Mouse (Mus musculus) embryonic facial prominence, embryonic 12.5 days (tissue): ENCODE measurements around the gene Dact1. TPM values are rescaled to one million over a fixed set of nuclear protein-coding genes. Genes with fewer than 3 reads are reported as not detected.
A peak's percentile ranks its signal among the peaks of the same experiment; 100 is the strongest.

Source experiments
- ATAC-seq: fragments of 200-750 bp; cut with Nextera tagmentation; 2 replicates; pipeline ENCODE4 v1.8.0; 2017; ENCODE audit not compliant: insufficient number of reproducible peaks, insufficient read depth, low FRiP score, low TSS enrichment
- H3K27ac ChIP-seq: fragments of 300-500 bp; sonication (generic); 2 replicates; pipeline ENCODE4 v1.5.1; 2016; ENCODE audit warnings: mild to moderate bottlenecking
- H3K27me3 ChIP-seq: fragments of 300-500 bp; sonication (generic); 2 replicates; pipeline ENCODE4 v1.6.1; 2016; ENCODE audit warnings: mild to moderate bottlenecking, moderate library complexity
- H3K36me3 ChIP-seq: fragments of 300-500 bp; sonication (generic); 2 replicates; pipeline ENCODE4 v1.6.1; 2016; ENCODE audit warnings: mild to moderate bottlenecking
- H3K4me1 ChIP-seq: fragments of 300-500 bp; sonication (generic); 2 replicates; pipeline ENCODE4 v1.6.1; 2016
- H3K4me2 ChIP-seq: fragments of 300-500 bp; sonication (generic); replicated peaks from 2 replicates; pipeline ENCODE4 v1.6.1; 2016; ENCODE audit warnings: mild to moderate bottlenecking, moderate library complexity
- H3K4me3 ChIP-seq: fragments of 300-500 bp; sonication (generic); 2 replicates; pipeline ENCODE4 v1.5.1; 2016; ENCODE audit warnings: mild to moderate bottlenecking
- H3K9ac ChIP-seq: fragments of 300-500 bp; sonication (generic); 2 replicates; pipeline ENCODE4 v1.6.1; 2016; ENCODE audit warnings: mild to moderate bottlenecking, moderate library complexity
- H3K9me3 ChIP-seq: fragments of 300-500 bp; sonication (generic); 2 replicates; pipeline ENCODE4 v1.6.1; 2016; ENCODE audit warnings: mild to moderate bottlenecking, moderate library complexity
- WGBS: fragments of 180-500 bp; shearing (Covaris S2); methylation state at CpG from one replicate; pipeline ENCODE4 v1.1.7; 2016; 5-methylcytosine and 5-hydroxymethylcytosine counted together
- polyA plus RNA-seq: library from polyadenylated mRNA; unstranded; fragments of >200 nt; fragmentation: Nextera tagmentation; extraction: Ambion mirVana; gene quantifications from 2 replicates; pipeline ENCODE4 v1.2.1, GENCODE M21; 2016

The Dact1 gene
- 72.9 and 74.1 TPM in 2 replicates for polyA plus RNA-seq

DNA sequence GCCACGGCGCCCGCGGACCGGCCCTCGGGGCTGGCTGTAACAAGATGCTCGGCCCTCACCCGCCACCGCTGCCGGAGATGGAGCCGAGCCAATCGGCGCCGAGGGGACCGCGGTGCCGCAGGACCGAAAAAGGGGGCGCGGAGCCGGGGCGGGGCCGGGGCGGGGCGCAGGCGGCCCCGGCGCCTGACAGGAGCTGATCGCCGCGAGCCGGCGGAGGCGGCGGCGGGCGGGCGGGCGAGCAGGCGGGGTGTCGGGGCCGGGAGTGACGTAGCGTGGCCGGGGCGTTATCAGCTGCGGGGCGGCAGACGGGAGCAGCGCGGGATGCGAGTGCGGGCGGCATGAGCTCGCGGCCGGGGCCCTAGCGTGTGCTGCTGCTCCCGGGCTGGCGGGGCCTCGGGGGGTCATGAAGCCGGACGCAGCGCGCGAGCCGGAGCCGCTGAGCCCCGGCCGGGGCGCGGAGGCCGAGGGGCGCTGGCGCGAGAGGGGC lies at the start of gene Dact1:
TSS of gene Dact1 (plus strand) at position 304 of the 487 bp plus-strand sequence.
- 0% methylated on average over 65 of the region's 76 CpGs for WGBS
- Histone ChIP-seq H3K4me3 (peak within 1 kb of the TSS; percentile 91), H3K27ac (peak within 1 kb of the TSS; percentile 97), H3K4me2 (peak within 1 kb of the TSS; percentile 54), H3K36me3 (peaks cover 17% of the 10 kb centered on the region), H3K9me3 (no peaks in the 10 kb centered on the region), H3K27me3 (no peaks in the 10 kb centered on the region), H3K4me1 (peaks cover 29% of the 10 kb centered on the region), H3K9ac (peak within 1 kb of the TSS; percentile 93)
- peak; percentile 83 for ATAC-seq

DNA sequence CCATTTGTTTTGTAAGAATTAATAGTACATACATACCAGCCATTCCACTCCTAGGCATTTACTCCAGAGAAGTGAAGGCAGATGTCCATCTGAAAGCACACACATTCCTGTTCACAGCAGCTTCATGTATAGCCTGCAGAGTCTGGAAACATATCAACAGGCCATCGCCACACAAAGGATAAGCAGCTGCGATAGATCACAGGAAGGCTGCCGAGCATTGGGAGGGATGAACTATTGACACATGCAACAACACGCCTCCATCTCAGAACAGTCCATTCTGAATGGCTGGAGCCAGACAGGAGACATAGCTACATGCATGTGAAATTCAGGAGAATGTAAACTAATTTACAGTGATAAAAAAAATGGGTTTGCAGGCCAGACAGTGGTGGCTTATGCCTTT lies 45.5 kb upstream of the Dact1 start:
- Histone ChIP-seq H3K9me3 (0 out of 2 replicates have a peak, but pooled peaks cover 4% of the 10 kb centered on the region), H3K4me2 (no peak overlapping the region), H3K36me3 (no peaks in the 10 kb centered on the region), H3K4me1 (no peaks in the 10 kb centered on the region), H3K27me3 (no peaks in the 10 kb centered on the region), H3K9ac (no peak overlapping the region), H3K27ac (no peak overlapping the region), H3K4me3 (no peak overlapping the region)
- 74% methylated on average over 4 of the region's 4 CpGs for WGBS
- ATAC-seq, result no peak

DNA sequence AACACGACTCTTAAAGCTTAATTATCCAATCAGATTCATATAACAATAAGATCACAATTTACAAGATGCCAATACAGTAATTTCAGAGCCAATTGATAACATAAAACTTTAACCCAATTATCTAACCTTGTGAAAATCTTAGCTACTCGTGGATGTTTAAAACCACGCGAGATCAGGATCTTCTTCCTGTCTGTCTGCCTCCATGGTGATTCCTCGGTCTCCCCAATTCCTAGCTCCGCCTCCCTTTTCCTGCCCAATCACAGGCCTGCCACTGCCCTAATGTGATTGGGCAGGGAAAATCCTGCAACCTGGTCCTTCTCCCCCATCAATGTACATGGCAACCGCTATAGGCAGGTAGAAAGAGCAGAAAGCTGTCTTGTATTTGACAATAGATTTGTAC lies 40.3 kb upstream of the Dact1 start:
- no peak for ATAC-seq
- Histone ChIP-seq H3K4me3 (no peak overlapping the region), H3K4me1 (peaks cover 6% of the 10 kb centered on the region; the same call in 1 of the 2 replicates), H3K27me3 (no peaks in the 10 kb centered on the region), H3K4me2 (no peak overlapping the region), H3K27ac (no peak overlapping the region), H3K9me3 (no peaks in the 10 kb centered on the region), H3K9ac (no peak overlapping the region), H3K36me3 (no peaks in the 10 kb centered on the region)
- WGBS, result 87% methylated on average over 7 of the region's 7 CpGs

DNA sequence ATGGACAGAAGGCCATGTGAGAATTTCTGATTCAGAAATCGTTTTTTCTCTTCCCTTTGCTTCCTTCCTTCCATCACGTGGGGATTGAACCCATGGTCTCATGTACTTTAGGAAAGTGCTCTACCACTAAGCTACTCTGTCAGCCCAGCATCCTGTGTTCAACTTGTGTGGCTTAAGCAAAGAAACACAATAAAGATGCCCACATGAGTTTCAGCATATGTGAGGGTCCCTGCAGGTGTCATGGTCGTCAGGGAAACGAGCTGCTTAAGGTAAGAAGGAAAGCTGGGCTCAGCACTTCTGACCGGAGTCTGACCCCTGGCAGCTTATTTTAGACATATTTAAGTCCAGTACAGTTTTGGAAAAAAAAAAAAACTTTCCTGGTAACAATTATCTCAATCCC lies 38.6 kb upstream of the Dact1 start:
- Histone ChIP-seq H3K36me3 (no peaks in the 10 kb centered on the region), H3K27me3 (no peaks in the 10 kb centered on the region), H3K27ac (no peak overlapping the region), H3K4me3 (no peak overlapping the region), H3K4me2 (no peak overlapping the region), H3K4me1 (peaks cover 6% of the 10 kb centered on the region; the same call in 1 of the 2 replicates), H3K9me3 (no peaks in the 10 kb centered on the region), H3K9ac (no peak overlapping the region)
- ATAC-seq, result no peak
- WGBS, result 68% methylated on average over 5 of the region's 5 CpGs

DNA sequence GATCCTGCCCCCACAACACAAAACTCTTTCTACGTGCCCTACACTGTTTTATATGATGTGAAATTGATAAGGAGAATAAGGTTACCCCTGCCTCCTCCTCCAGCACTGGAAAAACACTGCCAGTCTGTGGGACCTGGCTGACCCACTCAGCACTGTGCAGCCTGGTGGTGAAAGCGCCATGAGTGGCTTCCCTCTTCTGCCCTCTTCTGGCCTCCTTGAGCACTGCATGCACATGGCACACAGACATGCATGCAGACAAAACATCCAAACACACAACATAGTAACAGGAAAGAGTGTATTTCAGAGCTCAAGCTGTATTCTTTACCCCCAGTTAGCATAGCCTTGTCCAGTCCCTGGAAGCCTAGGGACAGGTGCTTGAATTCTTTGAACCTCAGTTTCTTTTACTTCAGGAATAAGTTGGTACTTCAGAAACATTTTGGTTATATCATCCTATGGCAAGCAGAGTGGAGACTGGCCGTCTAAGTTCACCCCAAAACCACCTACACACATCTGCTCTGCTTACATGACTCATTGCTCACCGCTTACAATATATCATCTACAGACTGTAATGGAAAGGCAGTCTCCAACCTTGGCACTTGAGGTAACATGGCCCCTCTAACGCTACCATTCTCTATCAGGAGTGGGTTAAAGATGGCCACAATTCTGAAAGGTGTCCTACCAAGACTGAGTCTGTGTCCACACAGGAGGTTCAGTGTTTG lies 35.0 kb upstream of the Dact1 start:
- 94% methylated on average over 5 of the region's 5 CpGs for whole genome bisulfite sequencing
- no peak overlapping the region for H3K9ac ChIP-seq
- no peak overlapping the region for H3K27ac ChIP-seq
- H3K27me3 ChIP-seq, result no peaks in the 10 kb centered on the region
- ATAC-seq, result no peak
- peaks cover 4% of the 10 kb centered on the region; the same call in 1 of the 2 replicates for H3K4me1 ChIP-seq
- no peak overlapping the region for H3K4me3 ChIP-seq
- no peaks in the 10 kb centered on the region for H3K9me3 ChIP-seq
- no peak overlapping the region for H3K4me2 ChIP-seq
- H3K36me3 ChIP-seq, result no peaks in the 10 kb centered on the region

DNA sequence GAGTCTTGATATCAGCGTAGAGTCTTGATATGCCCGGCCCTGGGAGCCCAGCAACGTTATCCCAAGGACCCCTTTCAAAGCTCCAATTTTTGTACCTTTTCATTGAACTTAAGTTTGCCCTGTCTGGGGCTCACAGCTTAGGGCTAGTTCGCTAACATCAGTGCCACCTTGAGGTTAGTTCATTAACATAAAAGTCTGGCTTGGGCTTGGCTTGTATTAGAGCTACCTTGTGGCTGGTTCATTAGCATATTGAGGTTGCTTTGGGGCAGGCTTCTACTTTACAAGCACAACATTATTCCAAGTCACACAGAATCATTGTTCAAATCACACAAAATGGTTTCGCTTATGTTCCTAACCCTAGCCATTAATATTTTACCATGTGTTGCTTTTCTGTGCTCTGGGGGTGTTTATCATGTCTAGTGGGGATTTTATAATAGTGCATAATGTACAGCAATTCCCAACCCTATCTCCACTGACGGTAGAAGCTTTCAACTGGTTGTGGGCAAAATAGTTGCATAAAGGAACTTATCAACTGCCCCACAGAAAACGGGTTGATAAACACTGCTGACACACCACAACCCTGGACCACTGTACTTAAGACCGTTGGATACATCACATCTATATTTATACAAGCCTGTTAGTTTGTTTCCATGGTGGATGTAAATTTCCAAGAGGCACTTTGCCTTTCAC lies 33.6 kb upstream of the Dact1 start:
- Histone ChIP-seq H3K27me3 (no peaks in the 10 kb centered on the region), H3K4me3 (no peak overlapping the region), H3K4me1 (no peaks in the 10 kb centered on the region), H3K27ac (no peak overlapping the region), H3K9me3 (no peaks in the 10 kb centered on the region), H3K36me3 (no peaks in the 10 kb centered on the region), H3K9ac (no peak overlapping the region), H3K4me2 (no peak overlapping the region)
- WGBS, result 85% methylated on average over 8 of the region's 8 CpGs
- no peak for ATAC-seq

DNA sequence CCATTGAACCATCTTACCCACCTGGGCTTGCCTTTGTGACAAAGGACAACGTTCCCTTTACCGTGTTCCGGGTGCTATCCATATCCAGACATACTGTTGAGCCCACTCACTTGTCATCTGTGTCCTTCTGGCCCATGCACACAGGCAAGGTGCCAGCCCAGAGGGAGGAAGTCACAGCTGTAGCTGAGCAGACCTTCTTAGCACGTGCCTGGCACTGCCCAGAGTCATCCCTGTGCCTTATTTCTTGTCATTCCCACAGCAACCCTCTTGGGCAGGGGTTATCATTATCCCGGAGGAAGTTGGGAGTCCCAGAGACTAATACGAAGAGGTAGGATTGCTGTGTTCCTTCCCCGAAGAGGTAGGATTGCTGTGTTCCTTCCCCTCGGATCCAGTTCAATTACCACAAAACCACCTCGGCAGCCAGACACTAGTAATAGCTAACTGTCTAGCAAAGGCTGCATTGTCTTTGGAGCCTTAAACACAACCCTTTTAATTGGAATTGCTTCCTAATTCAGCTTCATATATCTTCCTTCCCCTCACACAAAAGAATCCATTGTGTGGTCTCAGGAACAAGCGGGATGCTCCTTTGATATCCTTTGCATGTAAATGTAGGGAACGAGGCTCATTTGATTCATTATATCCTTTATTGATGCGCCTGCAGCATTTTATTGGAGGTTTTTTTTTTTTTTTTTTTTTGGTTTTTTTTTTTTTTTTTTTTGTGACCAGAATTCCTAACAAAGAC lies 30.0 kb upstream of the Dact1 start:
- Histone ChIP-seq H3K4me1 (no peaks in the 10 kb centered on the region), H3K27ac (no peak overlapping the region), H3K4me3 (no peak overlapping the region), H3K4me2 (no peak overlapping the region), H3K9me3 (peaks cover 3% of the 10 kb centered on the region; the same call in 1 of the 2 replicates), H3K27me3 (no peaks in the 10 kb centered on the region), H3K9ac (no peak overlapping the region), H3K36me3 (no peaks in the 10 kb centered on the region)
- 57% methylated on average over 12 of the region's 12 CpGs for WGBS
- ATAC-seq, result no peak

DNA sequence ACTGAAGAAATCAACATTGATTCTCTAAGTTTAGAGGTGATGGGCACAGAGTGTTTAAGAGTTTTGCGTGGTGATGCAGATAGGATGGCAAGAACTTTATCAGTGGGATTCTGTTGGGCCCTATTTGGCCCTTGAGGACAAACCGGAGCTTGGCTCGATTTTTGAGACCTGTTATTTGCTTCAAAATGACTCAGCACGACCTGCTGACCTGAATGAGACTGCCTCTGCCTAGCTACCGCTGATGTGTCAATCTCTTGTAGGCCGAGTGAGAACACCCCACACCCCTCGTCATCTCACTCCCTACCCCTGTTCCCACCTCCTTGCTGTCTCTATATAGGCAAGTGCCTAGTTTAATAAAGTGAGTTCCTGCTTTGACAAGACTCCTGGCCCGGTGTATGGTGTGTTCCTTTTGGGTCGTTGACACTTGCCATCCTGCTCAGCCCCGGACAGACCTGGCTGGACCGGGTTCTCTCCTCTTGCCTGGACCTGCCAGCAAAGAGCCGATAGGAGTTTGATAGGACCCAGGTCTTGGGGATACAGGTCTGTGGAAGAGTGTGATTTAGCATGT lies 28.4 kb upstream of the Dact1 start:
- no peak for ATAC-seq
- no peak overlapping the region for H3K4me3 ChIP-seq
- H3K27me3 ChIP-seq, result no peaks in the 10 kb centered on the region
- no peaks in the 10 kb centered on the region for H3K36me3 ChIP-seq
- peaks cover 3% of the 10 kb centered on the region; the same call in 1 of the 2 replicates for H3K9me3 ChIP-seq
- H3K9ac ChIP-seq, result no peak overlapping the region
- WGBS, result 85% methylated on average over 12 of the region's 12 CpGs
- H3K4me2 ChIP-seq, result no peak overlapping the region
- no peaks in the 10 kb centered on the region for H3K4me1 ChIP-seq
- no peak overlapping the region for H3K27ac ChIP-seq

DNA sequence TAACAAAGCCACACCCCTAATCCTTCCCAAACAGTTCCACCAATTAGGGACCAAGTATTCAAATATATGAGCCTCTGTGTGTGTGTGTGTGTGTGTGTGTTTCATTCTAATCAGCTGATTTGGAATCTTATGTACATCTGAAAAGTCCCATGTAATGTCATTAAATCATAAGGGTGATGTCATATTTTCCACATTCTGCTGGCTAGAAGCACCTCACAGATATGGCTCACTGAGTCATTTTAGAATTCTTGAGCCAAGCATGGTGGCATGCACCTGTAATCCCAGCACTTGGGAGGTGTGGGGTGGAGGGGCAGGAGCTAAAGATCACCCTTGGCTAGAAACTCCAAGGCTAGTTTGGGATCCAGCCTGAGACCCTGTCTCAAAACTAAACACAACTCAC lies 24.3 kb upstream of the Dact1 start:
- no peak for ATAC-seq
- Histone ChIP-seq H3K9ac (no peak overlapping the region), H3K9me3 (peaks cover 3% of the 10 kb centered on the region; the same call in 1 of the 2 replicates), H3K4me1 (peaks cover 7% of the 10 kb centered on the region), H3K4me3 (no peak overlapping the region), H3K27ac (no peak overlapping the region), H3K27me3 (no peaks in the 10 kb centered on the region), H3K4me2 (no peak overlapping the region), H3K36me3 (no peaks in the 10 kb centered on the region)

DNA sequence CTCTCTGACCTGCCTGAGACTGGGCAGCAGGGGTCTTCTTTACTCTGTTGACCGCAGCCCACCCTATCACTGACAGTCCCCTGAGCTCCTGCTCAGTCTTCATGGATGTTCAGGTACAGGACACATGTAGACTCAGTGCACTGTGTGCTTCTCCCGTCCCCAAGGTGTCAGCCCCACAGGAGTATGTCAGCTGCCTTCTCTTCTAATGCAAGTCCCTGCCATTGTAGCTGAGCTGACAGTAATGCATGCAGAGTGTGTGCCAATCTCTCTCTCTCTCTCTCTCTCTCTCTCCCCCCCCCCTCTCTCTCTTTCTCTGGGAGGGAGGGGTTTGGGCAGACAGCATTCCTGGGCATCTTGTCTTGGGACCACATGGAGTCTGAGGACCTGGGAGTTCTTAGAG lies 19.2 kb upstream of the Dact1 start:
- H3K27me3 ChIP-seq, result no peaks in the 10 kb centered on the region
- ATAC-seq, result no peak
- no peaks in the 10 kb centered on the region for H3K9me3 ChIP-seq
- H3K27ac ChIP-seq, result no peak overlapping the region
- H3K4me3 ChIP-seq, result no peak overlapping the region
- peaks cover 24% of the 10 kb centered on the region for H3K4me1 ChIP-seq
- H3K9ac ChIP-seq, result no peak overlapping the region
- H3K4me2 ChIP-seq, result no peak overlapping the region
- WGBS, result 56% methylated on average over 2 of the region's 2 CpGs
- H3K36me3 ChIP-seq, result no peaks in the 10 kb centered on the region
